Mouse (Mus musculus) testis, adult 2 months (tissue): ENCODE data around the gene Cacna1c.

Experiments
- CTCF ChIP-seq: fragments of 200-500 bp; IDR thresholded peaks from 2 replicates; pipeline ENCODE4 v1.5.1; 2012; ENCODE audit warnings: low read depth, mild to moderate bottlenecking, inconsistent platforms, low read length, moderate library complexity; ENCODE audit not compliant: control insufficient read depth, insufficient read depth, insufficient replicate concordance
- POLR2A ChIP-seq: fragments of 200-500 bp; IDR thresholded peaks from 2 replicates; pipeline ENCODE4 v1.6.1; 2012; ENCODE audit warnings: low read depth, mild to moderate bottlenecking, inconsistent platforms, low read length, moderate library complexity; ENCODE audit not compliant: control insufficient read depth

DNA sequence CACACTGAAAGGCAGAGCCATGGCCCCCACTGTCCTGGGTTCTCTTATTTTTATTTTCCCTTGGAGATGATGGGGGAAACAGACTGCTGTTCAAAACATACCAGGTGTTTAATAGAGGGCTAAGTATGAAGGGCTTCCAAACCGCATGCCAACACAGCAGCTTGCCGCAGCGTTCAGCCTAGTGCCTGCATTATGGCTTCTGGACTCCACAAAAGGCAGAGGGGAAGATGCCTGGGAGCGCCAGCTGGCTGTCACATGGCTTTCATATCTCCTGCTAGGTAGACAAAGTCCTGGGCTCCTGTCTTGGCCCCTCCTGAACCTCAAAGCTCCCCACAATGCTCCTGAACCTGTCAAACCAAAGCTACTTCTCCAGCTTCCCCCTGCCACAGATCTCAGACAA, 254.4 kb downstream of the Cacna1c start:
- TF ChIP-seq CTCF (no peak), POLR2A (no peak)
